Comparison of ENCODE assay signal across 5 mouse cellular contexts in genomic region chr14:30248811-30249210, GRCm38 (mm10).
"Had no signal": no experiment of that assay in that cellular context is flagged by ENCODE, and none has a peak within 500 bp of the region (broad histone marks: within the 10 kb centered on the region; RNA-seq: fewer than 3 reads in every experiment).

No protein-coding gene starts in this region.

- DNase-seq: kidney, adult 11 months; kidney, adult 9 months; kidney, postnatal 4 days; lung, adult 18-20 months; right cerebral cortex, postnatal 4 days had no signal
